Mouse (Mus musculus) adipocyte (in vitro differentiated cells): ENCODE data around the gene Clic1.
A peak's percentile ranks its signal among the peaks of the same experiment; 100 is the strongest.

Experiments
- DNase-seq: peaks from one replicate; pipeline ENCODE4 v3.0.0-alpha.2; 2016; ENCODE audit warnings: low spot score

Clic1 gene

GRCm38 (mm10) chr17:35064951-35065947, 15.5 kb downstream of the Clic1 start, which contains the start of gene Ly6g6c:
TSS of gene Ly6g6c (plus strand) at chr17:35065388.
- DNase-seq, result peak; percentile 67

DNA sequence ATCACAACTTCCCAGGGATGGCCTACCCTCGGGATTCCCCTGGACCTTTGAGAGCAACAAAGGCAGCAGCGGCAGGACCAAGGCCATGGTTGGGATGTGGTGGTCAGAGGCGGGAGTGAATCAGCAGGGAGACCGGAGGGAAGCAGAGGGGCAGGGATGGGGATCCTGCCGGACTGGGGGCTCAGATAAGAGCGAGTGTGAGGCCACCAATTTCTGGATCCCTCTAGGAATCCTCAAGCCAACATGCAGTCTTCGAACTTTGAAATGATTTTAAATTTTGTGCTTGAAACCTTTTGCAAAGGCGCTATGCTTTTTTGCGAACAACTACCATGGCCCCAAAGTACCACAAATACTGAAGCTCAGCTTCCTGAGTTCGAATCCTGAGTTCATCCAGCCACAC, 16.3 kb downstream of the Clic1 start, which contains the start of gene Mpig6b:
Mpig6b (minus strand) TSS at position 101 of the 400 bp plus-strand sequence.
- no peak for DNase-seq

- DNase-seq, result no peak
These were observed 18.6 kb downstream of the Clic1 start for GRCm38 (mm10) chr17:35068213-35068914.

DNA sequence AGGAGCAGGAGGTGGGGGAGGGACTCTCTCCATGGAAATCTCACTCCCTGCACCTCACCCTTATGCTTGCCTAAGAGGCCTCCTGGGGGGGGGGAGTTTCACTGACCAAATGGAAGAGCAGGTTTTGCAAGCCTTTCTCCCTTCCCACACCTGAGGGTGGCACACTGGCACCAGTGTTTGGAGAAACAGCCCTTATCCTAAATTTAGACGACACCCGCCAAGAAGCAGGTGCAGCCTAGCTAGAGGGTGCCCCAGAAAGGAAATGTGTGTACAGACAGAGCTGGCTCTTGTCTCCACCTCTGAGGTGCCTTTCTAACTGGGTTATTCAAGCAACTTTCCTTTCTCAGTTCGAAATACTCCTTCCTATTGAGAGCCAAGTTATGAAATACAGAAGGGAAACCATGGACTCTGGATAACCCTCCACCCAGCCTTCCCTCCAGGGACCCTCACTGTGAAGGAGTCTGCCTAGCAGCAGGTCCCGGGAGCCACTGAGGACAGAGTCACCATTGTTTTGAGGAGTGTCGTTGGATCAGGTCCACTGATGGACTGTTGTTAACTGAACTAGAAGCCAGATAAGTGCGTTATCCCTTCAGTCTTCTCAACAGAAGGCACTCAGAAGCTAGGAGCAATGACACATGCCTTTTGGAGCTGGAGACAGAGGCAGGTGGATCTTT, 20.9 kb downstream of the Clic1 start:
- no peak for DNase-seq

DNA sequence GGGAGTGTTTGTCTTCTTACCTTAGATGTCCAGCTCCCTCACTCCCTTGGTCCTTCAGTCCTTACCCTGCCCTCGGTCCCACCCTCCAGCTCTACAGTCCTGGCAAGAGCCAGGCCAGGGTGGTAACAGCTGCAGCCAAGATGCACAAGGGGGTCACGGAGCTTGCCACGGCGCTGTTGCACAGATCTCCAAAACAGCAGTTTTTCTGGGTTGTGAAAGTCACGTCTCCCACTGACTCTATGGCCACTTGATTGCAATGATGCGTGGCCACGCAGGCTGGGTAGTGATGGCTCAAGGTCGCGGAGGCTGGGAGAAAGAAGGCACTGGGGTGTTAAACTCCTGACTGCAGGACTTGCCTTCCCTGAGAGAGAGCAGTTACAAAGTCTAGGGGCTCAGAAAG, 21.7 kb downstream of the Clic1 start:
- DNase-seq, result no peak

GRCm38 (mm10) chr17:35074097-35074496, 24.3 kb downstream of the Clic1 start:
- no peak for DNase-seq

- no peak for DNase-seq
These were observed 26.9 kb downstream of the Clic1 start, which contains the start of gene Ly6g6e for GRCm38 (mm10) chr17:35076507-35077176. TSS of gene Ly6g6e (plus strand) at chr17:35076902.

DNA sequence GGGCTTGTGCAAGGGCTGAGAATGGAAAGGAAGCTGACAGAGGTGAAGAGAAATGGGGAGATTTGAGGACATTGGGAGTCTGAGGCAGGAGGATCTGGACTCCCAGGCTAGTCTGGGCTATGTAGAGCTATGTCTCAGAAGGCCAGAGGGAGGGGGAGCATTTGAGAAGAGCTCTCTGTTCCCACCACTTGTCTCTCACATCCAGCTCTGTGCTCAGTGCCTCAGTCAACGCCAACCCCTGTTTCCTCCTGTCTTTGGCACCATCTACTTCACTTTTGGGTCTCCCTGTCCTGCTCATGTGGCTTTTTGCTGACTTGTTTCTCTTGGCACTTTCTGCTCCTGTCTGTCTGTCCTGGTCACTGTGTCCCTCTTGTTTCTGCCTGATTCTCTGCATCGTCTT, 27.5 kb downstream of the Clic1 start:
- DNase-seq, result no peak

- DNase-seq, result no peak
These were observed 28.0 kb downstream of the Clic1 start, which contains the start of gene Ly6g6d for GRCm38 (mm10) chr17:35077786-35078233. TSS of gene Ly6g6d (minus strand) at chr17:35078065.

- DNase-seq, result no peak
These were observed 30.0 kb downstream of the Clic1 start for GRCm38 (mm10) chr17:35079778-35080177.

DNA sequence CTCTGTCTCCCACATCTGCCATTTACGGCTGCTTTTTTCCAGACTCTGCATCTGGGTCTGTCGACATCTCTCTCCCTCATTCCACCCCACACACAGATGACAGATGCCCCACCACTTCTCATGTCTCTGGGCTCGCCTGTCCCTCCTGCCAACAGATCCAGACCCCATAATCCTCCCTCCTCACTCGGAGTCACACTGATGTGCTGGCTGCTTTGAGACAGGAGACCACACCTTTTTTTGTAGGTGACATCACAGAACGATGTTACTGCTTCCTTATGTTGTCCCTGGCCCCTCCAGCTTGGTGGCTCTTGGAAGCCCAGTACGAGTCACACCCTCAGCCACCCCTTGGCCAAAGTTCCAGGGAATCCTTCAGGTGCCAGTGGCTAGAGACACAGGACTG, 30.5 kb downstream of the Clic1 start:
- DNase-seq, result no peak

- no peak for DNase-seq
These were observed 30.9 kb downstream of the Clic1 start for GRCm38 (mm10) chr17:35080710-35081109.

DNA sequence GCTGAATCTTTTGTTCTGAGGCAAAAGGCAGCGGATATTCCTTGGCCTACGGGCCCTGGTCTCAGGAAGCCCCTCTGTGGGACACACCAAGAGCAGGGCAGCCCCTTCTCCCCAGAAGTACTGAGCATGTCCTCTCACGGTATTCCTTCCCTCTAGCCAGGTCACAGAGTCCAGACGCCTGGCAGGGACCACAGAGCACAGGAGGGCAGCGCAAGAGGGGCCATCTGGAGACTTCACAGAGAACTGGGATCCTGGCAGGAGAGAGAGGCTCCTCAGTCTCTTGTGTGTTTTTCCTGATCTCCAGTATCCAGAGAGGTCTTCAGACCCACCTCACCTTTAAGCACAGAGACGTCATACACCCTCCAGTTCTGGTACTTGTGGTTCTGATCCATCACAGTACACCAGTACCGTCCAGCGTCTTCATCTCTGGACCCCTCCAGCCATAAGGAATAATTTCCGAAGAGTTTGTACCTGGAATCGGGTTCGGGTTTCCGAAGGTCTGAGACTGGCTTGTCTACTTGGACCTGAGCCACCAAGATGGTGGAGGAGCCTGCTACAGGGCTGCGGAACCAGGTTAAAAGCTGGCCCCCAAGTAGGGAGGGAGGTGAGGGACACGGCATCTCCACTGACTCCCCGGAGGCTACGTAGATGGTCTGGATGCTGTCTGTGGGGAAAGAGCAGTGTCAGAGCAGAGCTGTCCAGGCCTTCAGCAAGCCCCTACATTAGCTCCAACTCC, 33.2 kb downstream of the Clic1 start:
- no peak for DNase-seq

- no peak for DNase-seq
These were observed 34.2 kb downstream of the Clic1 start for GRCm38 (mm10) chr17:35083929-35084497.

- no peak for DNase-seq
These were observed 35.6 kb downstream of the Clic1 start, which contains the start of gene Ly6g6f for GRCm38 (mm10) chr17:35085208-35085865. TSS of gene Ly6g6f (minus strand) at chr17:35085610.

- DNase-seq, result peak; percentile 35
These were observed 38.4 kb downstream of the Clic1 start for GRCm38 (mm10) chr17:35088151-35088550.

DNA sequence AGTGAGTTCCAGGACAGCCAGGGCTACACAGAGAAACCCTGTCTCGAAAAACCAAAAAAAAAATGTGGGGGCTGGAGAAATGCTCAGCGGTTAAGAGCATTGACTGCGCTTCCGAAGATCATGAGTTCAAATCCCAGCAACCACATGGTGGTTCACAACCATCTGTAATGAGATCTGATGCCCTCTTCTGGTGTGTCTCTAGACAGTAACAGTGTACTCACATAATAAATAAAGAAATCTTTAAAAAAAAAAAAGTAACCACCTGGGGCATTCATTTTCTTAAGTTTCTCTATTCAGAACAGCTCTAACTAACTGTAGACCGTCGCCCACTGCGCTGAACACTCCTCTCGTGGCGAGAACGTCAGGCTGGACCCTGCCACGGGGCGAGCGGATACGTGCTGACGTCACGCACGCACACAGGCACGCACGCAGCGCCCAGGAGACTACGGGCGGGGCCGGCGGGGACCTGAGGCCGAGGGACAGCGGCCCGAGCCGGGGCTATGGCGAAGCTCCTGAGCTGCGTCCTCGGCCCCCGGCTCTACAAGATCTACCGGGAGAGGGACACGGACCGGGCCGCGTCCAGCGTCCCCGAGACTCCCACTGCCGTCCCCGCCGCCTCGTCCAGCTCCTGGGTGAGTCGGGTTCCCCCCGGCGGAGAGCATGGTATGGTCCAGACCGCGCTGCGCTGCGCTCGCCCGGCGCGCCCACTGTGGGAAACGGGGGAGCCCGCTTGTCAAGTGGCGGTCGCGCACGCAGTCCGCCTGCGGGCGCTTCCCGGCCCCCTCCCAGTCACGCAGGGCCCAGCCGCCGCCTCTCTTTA, 39.3 kb downstream of the Clic1 start, which contains the start of gene Abhd16a:
Abhd16a (plus strand) TSS at position 439 of the 820 bp plus-strand sequence.
- peak; percentile 93 for DNase-seq

DNA sequence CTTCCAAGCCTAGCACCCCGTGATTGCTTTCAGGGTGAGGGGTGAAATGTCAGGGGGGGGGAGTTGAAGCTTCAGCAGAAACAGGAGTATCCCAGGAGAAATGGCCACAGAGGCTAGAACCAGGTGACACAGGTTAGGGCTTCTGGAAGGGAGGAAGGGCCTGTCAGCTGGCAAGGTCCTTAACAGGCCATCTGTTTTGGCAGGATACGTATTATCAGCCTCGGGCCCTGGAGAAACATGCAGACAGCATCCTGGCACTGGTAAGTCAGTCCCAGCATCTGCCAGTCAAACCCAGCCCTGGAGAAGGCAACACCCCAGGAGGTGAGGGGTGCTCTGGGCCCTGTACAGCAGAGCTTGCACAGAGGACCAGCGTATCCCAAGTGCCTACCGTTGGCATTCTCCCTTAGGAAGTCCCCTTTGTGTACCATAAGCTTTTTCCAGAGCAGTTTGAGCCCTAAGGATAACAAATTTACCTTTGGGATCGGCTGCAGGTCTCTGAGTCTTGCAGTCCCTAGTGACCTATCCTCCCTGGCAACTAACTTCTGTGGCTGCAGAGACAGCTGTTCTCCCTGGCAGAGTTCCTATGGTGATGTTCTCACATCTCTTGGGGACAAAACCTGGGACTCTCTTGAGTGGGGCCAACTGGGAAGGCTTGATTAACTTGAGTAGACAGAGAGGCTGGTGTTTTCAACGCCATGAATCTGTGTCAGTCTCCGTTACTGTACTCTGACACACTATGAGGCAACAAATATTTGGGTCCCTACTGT, 40.6 kb downstream of the Clic1 start:
- peak; percentile 80 for DNase-seq
